Mouse (Mus musculus): Measurements from ENCODE around the gene Ccdc30. TPM values are rescaled to one million over a fixed set of nuclear protein-coding genes. Genes with fewer than 3 reads are reported as not detected.
"Not testable (repeated sequence)": the region's sequence is repeated elsewhere in the genome, so short reads cannot be mapped to it uniquely, and the experiment has no call there.

Gene Ccdc30
- total RNA-seq, 2 experiments from 2014 or later, result 21.5 to 24.1 TPM

DNA sequence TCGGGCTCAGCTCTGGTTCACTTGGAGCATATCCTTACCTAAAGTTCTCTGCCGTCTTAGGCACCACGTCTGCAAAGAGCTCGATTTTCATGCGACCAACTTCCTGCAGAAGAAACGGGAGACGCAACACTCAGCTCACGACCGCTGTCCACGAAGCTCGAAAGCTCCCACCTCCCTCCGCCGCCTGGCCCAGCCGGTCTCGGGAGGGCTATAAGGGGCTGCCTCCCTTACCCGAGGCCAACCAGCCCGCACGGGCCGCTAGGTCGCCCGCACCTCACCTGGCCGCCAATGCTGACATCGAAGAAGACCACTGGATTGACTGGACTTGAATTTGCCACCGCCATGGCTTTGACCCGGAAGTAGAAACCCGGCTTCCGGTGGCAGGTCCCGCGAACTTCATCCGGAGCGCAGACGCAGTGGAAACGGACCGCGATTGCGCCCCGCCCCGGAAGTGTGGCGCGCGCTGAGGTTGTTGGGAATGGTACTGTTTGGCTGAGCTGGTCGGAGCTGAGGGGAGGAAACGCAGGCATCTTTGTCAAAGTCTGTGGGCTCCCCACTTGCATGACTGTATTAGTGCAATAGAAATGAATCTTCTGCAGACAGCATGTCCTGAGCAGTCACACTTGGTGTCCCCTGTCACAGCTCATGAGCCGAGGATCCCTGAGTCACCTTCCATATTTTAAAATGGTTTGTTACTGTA, 95.0 kb downstream of the Ccdc30 start, which contains the start of gene Ppih:
Ppih (minus strand) TSS at position 416 of the 700 bp plus-strand sequence.
- peak; percentile 96 to 97 for DNase-seq (ENCODE audit: low spot score in 2 of 2)

DNA sequence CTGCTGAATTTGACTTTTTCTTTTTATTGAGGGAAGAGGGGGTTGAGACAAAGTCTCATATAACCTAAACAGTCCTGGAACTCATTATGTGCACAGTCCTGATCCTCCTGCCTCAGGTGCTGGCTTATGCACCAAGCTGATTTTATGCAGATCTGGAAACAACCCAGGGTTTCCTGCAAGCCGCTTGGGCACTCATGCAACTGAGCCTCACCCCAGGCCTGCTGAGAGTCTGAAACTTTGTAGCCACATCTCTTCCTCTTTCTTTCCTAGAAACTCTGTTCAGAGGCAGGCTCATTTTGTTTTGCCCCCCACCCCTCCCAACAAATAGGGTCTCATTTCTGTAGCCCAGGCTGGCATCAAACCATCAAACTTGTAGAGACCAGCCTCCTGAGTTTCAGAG, 101.6 kb downstream of the Ccdc30 start:
- DNase-seq (ENCODE audit: low spot score in 2 of 2), result no peak

DNA sequence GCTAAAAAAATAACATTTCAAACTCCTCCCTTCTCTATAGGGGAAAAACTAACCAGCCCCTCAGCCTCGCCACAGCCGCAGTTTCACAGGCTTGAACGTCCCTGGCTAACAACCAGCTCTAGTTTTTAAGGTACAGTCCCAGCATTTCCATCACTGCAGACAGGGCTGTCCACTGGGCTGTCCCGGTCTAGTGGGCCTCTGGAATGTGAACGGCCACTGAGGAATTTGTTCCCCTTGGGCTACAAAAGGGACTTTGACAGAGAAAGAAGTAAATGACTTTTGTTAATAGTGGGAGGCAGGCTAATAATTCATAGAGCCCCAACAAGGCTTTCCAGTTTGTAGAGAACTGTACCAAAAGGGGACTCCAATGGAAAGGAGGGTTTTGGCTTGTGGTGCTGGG, 109.9 kb downstream of the Ccdc30 start:
- no peak for DNase-seq (ENCODE audit: low spot score in 2 of 2)

DNA sequence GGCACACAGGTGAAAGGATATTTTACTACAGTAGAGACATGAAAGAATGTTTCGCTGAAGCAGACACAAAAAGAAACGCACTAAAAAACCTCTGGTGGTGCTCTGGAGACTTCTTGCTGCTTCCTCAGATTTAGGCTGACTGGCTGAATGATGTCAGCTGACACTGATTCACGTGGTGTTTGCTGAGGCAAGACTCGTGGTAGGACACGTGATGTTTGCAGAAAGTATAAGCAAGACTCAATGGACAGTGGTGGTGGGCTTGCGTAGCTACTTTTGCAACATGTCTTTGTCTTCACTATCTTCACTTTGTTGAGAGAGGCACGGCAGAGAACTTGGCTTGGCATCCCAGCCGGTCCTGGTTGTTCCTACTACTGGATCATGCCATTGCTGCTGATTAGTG, 112.0 kb downstream of the Ccdc30 start:
- DNase-seq (ENCODE audit: low spot score in 2 of 2), result no peak

DNA sequence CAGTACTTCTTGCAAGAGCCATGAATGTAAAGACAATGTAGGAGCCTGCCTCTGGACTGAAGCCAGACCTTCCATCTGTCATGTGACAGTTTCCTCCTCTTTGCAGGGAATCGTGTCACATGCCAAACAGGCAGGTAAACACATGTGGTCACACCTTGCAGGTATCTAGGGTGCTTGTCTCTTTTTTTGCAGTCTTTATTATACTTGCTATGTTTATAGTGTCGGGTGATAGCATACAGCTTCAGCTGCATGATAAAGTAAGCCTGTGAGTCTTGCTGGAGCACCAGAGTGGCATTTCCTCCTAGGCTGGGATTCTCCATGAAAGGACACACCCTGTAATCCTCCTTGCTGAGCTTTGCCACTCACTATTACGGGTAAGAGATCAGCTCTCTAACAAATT, 113.5 kb downstream of the Ccdc30 start:
- no peak for DNase-seq (ENCODE audit: low spot score in 2 of 2)

DNA sequence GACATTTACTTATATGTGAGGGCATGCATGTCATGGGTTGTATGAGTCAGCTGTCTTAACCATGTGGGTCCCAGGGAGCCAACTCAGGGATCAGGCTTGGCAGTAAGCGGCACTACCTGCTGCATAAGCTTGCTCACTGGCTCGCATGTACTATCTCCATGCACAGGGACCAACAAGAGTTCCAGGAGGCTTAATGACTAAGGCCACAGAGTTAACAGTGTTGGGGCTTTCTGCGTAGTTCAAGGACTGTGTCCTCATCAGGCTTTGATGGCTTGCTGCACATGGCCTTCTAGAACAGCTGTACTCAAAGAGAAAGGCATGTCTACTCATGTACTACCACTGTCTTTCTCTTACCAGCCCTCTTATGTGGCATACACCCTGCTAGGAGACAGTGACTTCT, 114.6 kb downstream of the Ccdc30 start:
- no peak for DNase-seq (ENCODE audit: low spot score in 2 of 2)

DNA sequence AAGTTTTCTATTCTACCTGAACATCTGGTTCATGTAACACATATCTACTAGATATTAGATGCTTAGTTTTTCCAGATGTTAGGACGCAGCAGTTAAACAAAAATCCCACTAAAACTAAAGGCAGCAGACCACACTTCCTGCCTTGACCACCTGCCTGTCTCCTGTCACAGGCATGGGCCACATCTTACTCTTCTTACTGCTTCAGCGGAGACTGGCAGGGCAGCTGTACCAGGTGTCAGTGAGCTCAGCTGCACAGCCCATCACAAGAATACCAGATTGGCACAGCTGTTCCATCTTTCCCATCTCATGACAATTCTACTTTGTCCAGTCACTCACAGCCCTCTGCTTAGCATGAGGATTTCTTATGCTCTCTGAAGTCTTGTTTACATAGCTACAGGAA, 118.0 kb downstream of the Ccdc30 start:
- no peak for DNase-seq (ENCODE audit: low spot score in 2 of 2)

DNA sequence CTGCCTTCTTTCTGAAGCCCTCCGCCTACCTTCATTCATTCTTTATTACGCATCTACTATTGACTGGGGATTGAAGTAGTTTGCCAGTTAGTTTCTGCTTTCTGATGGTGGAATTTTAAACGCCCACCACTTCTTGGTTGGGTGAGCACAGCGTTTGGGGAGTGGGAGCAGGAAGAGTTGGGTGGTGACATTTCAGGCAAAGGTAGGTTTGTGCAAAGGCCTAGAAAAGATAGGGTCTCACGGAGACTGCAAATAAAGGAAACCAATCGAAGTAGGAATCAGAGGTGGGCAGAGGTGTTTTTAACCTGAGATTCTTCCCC, 120.2 kb downstream of the Ccdc30 start:
- peak in 1 of 2 experiments; percentile 21 for DNase-seq (ENCODE audit: low spot score in 2 of 2)

DNA sequence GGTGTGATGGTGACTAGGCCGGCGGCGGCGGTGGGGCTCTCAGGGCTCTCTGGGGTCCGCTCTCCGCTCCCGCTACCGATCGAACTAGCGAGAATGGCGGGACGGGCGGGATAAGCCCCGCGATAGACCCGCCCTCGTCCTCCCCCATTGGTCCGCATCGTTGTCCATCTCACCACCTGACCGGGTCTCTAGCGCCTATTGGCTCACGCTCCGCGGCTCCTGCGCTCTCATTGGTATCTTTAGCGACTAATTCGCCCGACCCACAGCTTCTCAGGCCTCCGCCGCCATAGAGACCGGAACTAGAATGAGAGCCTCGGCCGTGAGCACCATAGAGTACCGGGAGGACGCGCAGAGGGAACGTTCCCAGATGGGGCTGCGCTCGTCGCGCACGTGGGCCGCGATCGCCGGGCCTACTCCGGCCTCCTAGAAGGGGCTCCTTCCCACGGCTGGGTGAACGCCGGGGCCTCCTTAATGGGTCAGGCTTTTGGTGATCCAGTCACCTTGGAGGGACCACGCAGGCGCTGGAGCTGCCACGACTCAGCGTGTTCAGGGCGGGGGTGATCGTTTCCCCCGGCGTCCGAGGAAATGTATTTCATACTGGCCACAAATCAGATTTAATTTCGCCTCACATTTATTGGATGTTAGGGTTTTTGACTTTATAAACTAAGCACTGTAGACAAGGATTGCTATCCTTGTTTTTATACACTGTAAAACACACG, 120.7 kb downstream of the Ccdc30 start, which contains the start of gene Ybx1:
Ybx1 (minus strand) TSS at position 190 of the 719 bp plus-strand sequence.
- DNase-seq (ENCODE audit: low spot score in 2 of 2), result peak; percentile 100

DNA sequence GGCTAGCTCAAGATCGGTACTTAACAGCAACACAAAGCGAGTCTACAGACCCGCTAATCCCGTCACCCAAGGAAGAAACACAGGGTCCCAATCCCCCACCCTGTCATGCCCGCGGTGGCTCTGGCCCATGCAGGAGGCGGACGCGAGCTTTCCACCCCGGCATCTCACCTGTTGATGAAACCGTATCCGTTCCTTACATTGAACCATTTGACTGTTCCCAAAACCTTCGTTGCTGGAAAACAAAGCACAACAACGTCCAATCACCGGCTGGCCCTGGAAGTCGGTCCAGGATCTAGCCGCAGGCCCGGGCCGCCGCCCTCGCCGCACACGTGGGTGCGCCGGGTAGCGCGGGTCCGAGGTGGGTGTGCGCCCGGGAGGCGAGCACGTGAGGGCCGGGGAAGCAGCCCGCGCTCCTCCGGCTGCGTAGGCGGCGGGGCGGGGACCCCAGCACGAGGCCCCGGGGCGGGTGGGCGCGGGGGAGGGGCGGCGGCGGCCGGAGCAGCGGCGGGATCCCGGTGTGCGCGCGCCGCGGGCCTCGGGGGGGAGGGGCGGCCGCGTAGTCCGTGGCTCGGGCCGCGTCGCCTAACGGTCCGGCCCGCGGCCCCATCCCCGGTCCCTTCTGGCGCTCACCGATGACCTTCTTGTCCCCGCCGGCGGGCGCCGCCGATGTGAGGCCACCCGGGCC, 121.6 kb downstream of the Ccdc30 start:
- DNase-seq (ENCODE audit: low spot score in 2 of 2), result peak; percentile 40 to 41

DNA sequence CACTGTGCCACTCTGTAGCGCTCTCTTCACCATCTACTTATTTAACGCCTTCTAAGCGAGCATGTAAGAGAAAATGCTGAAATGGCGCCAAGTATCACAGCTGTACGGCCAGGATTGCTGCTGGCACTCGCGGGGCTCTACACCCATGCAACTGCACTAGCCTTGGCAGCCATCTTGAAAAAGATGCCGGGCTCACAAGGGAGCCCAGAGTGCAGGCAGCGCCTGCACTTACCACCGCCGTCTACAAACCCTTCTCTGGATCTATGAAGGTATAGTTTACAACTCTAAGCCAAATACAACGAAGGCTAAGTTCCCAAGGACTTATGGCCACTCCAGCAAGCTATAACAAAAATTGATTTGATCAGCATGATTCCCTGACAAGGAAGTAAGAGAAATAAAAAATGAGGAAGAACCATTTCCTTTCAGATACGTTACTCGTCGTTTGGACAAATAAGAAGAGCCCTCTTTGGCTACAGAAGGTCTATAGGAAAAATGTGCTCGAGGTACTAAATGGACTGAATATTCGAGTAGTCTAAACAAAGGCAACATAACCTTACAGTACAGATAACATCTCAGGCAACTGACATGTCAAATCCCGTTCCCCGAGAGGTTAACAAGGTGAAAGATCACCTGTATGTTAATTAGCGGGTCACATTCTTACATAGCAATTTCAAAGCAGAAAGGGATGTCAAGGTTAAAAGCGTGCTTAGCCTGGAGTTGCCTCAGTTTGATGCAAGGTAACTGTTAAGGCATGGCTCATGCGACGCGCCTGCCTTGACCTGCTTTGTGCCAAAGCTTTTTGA, 122.3 kb downstream of the Ccdc30 start:
- DNase-seq (ENCODE audit: low spot score in 2 of 2), result peak; percentile 48 to 63

DNA sequence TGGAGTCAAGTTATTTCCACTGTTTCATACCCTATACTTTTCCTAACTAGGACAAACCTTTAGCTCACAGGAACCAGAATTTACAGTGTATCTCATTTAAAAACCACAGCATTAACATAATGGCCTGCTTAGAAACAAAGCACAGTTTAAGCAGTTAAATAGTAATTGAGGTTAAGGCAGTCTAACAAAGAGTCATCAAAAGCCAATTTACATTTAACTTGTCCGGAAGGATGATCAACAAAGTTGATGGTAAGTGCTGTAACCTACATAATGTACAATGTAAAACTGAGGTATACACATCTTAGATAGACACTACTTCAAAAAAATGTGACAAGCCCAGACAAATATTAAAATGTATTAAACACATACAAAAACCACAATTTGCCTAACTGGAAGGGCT, 123.4 kb downstream of the Ccdc30 start:
- no peak for DNase-seq (ENCODE audit: low spot score in 2 of 2)

DNA sequence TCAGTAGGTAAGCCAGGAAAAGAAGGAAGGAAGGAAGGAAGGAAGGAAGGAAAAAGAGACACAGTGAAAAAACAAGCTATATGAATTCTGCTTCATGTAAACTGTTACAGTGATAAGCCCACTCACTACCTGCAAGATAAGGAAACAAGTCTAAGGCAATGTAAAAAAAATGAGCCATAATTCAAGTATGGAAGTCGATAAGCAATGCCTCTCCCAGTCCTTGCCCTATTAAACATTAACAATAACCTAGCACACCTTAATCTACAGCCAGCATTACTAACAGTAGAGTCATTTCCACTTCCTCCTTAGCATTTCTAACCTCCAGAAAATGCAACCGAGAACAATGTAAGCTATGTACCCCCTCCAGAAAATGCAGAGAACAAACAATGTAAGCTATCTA, 130.0 kb downstream of the Ccdc30 start:
- DNase-seq (ENCODE audit: low spot score in 2 of 2), result no peak

DNA sequence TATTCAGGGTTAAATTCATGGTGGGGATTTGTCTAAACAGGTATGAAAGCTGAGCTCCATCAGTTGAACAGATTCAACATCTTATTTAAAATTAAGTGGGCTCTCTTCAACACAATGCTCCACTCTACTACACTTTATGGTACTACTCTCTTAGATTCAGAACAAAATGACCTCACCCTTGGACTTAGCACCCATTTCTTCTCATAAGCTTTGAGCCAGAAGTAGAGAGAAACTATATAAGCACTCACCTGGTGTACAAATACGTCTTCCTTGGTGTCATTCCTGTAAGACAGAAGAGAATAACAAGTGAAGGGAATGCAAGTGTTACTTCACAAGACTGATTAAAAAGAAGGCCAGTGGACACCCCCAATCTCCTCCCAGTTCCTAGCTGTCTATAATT, 130.5 kb downstream of the Ccdc30 start:
- no peak for DNase-seq (ENCODE audit: low spot score in 2 of 2)

DNA sequence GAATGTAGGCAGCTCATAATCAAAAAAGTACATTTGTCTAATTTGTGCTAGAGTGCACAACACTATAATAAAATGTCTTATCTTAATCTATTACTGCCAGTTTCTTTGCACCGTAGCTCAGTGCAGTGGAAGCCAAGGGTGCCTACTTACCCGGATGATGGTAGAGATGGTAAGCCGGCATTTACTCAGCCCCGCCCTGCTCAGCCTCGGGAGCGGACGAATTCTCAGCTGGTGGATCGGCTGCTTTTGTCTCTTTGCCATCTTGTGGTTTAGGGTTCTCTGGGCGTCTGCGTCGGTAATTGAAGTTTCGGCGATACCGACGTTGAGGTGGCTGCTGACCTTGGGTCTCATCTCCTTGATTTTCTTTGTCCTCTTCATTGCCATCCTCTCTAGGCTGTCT, 136.5 kb downstream of the Ccdc30 start:
- not testable (repeated sequence) for DNase-seq (ENCODE audit: low spot score in 2 of 2)

DNA sequence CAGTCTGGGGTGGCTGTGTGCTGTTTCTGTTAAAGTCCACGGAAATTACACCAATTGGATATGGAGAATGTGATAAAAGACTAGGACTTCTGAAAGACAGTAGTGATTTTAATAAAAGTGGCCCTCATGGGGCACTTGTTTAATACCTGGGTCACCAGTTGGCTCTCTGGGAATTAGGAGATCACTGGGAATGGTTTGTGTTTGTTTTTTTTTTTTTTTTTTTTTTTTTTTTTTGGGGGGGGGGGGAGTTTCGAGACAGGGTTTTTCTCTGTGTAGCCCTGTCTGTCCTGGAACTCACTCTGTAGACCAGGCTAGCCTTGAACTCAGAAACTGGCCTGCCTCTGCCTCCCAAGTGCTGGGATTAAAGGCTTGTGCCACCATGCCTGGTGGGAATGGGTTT, 139.6 kb downstream of the Ccdc30 start:
- DNase-seq (ENCODE audit: low spot score in 2 of 2), result no peak

DNA sequence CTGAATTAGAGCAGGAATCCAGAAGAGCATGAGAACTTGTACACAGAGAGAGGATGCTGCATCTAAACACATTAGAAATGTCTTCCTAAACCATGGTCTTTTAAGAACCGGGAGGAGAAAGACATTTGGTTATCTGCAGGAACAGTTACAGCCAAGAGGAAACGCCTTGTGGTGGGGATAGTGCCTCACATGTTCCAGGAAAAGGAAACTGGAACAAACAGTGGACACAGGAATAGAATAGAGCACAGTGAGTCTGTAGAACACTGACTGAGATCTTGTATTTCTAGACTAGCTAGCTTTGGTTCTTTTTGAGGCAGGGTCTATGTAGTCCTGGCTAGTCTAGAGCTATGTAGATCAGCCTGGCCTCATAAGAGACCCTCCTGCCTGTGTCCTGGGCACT, 140.1 kb downstream of the Ccdc30 start:
- DNase-seq (ENCODE audit: low spot score in 2 of 2), result no peak

DNA sequence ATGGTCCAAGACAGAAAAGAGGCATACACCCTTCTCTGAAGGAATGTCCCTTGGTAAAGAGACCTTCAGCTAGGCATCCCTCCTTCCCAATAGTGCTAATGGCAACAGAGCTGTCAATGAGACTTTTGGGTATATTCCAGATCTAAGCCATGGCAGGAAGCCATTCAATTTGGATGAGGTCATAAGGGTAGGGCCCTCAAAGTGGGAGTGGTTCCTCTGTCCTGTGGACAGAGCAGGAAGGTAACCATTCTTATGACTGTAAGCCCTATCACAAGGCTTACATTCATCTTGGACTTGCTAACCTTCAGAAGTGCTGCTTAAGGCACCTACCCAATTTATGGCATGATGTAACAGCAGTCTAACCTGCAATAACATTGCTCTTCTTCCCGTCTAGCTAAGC, 140.7 kb downstream of the Ccdc30 start:
- DNase-seq (ENCODE audit: low spot score in 2 of 2), result no peak

Measured in layer of hippocampus, postnatal 10 days (tissue).